Mouse (Mus musculus): ENCODE data around the gene Tmco5. TPM values are rescaled to one million over a fixed set of nuclear protein-coding genes. Genes with fewer than 3 reads are reported as not detected.
"Not testable (repeated sequence)": the region's sequence is repeated elsewhere in the genome, so short reads cannot be mapped to it uniquely, and the experiment has no call there.

The Tmco5 gene
- polyA plus RNA-seq, 1 experiment: not detected

DNA sequence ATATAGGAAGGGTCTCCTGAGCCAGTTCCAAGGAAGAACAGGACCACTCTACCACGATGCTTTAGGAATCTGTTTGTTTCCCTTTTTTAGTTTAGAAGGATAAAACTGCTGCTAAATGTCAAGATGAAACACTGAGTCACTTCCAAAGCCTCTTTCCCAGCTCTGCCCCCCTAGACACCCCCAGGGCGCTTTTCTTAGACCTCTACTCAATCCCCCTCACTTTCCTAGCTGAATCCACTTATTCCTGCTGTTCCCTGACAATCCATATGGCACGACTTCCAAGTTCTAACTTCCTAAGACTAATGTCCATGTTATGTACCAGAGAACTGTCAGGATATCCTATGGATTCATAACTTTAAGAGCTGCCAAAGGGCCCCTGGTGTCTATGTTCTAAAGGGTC is 40.1 kb downstream of the Tmco5 start:
- DNase-seq: no peak
- H3K4me1 ChIP-seq (replicated peaks; ENCODE audit: control insufficient read depth, insufficient read depth, low read length): no peaks in the 10 kb centered on the region
- H3K27ac ChIP-seq (ENCODE audit: control insufficient read depth, insufficient read depth, low read length): no peak overlapping the region
- H3K27me3 ChIP-seq (ENCODE audit: control insufficient read depth, insufficient read depth, low read length): no peaks in the 10 kb centered on the region; the same call in 1 of the 2 replicates
- 75% methylated on average over 3 of the region's 3 CpGs for WGBS
- no peak overlapping the region for H3K4me3 ChIP-seq (ENCODE audit: control insufficient read depth, insufficient read depth, low read length)
- no peaks in the 10 kb centered on the region for H3K36me3 ChIP-seq (ENCODE audit: control insufficient read depth, insufficient read depth, low read length)
- TF ChIP-seq POLR2A (IDR thresholded peaks at IDR 0.05; ENCODE audit: control insufficient read depth, extremely low read depth, insufficient read depth, low read length, poor library complexity): no peak
- TF ChIP-seq CTCF (IDR thresholded peaks at IDR 0.05; ENCODE audit: borderline replicate concordance, control insufficient read depth, extremely low read depth, insufficient read depth, low read length, poor library complexity): no peak

DNA sequence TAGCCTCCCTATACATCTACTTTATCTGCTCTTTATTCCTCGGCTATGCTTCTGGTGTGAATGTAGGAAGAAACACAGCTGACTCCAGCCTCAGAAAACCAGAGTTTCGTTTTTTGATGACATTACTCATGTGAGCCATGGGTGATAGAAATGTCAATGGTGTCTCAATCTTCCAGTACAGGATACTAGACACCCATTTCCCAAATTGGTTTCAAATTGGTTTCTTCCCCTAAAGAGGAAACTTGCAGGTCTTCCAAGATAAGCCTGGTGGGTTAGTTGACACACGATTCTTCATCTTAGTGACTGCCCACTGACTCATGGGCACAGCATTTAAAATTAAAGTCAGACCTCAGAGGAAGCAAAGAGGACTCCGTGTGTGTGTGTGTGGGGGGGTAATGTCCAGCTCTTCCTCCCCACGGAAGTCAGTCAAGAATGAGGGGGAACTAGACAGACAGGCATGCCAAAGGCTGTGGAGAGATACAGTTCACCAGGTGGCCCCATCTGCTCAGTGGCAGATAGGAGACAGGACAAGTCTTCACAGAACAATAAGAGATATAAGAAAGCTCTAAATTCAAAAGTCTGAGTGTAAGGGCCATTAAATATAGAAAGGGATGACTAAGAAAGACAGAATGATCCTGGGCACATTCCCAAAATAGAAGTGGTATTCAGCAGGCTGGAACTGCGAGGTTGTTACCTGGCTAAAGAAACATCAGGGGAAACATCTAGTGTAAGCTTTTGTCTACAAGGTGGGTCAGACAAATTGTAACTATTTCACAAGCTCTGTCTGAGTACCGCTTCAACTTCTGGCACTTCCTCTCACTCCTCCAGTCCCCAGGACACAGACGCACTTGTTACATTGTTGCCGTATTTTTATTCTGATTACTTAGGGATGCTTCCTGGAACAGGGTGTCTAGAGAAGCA is 44.3 kb downstream of the Tmco5 start:
- no peak for DNase-seq
- Histone ChIP-seq H3K36me3 (ENCODE audit: control insufficient read depth, insufficient read depth, low read length) (no peaks in the 10 kb centered on the region), H3K4me3 (ENCODE audit: control insufficient read depth, insufficient read depth, low read length) (no peak overlapping the region), H3K27ac (ENCODE audit: control insufficient read depth, insufficient read depth, low read length) (no peak overlapping the region), H3K4me1 (replicated peaks; ENCODE audit: control insufficient read depth, insufficient read depth, low read length) (no peaks in the 10 kb centered on the region), H3K27me3 (ENCODE audit: control insufficient read depth, insufficient read depth, low read length) (no peaks in the 10 kb centered on the region)
- TF ChIP-seq POLR2A (IDR thresholded peaks at IDR 0.05; ENCODE audit: control insufficient read depth, extremely low read depth, insufficient read depth, low read length, poor library complexity) (no peak), CTCF (IDR thresholded peaks at IDR 0.05; ENCODE audit: borderline replicate concordance, control insufficient read depth, extremely low read depth, insufficient read depth, low read length, poor library complexity) (no peak)
- WGBS: 50% methylated on average over 9 of the region's 9 CpGs

DNA sequence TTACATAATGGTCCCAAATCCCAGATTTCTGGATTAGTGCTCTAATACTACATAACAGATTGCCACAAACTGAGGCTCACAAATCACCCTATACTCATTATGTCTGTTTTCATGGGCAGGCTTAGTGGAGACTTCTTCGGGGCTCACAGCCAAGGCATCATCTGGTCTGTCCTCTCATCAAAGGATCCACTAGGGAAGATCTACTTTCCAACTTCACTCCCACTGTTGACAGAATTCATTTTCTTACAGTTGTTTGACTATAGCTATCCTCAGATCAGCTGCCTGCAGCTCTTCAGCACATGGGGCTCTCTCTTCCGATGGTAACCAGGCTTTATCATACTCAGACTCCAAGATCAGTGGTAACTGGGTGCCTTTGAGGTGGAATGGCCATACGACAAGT is 45.2 kb downstream of the Tmco5 start:
- no peaks in the 10 kb centered on the region for H3K27me3 ChIP-seq (ENCODE audit: control insufficient read depth, insufficient read depth, low read length)
- H3K4me3 ChIP-seq (ENCODE audit: control insufficient read depth, insufficient read depth, low read length): no peak overlapping the region
- no peak overlapping the region for H3K27ac ChIP-seq (ENCODE audit: control insufficient read depth, insufficient read depth, low read length)
- no peak for DNase-seq
- no peaks in the 10 kb centered on the region for H3K36me3 ChIP-seq (ENCODE audit: control insufficient read depth, insufficient read depth, low read length)
- TF ChIP-seq CTCF (IDR thresholded peaks at IDR 0.05; ENCODE audit: borderline replicate concordance, control insufficient read depth, extremely low read depth, insufficient read depth, low read length, poor library complexity) (no peak), POLR2A (IDR thresholded peaks at IDR 0.05; ENCODE audit: control insufficient read depth, extremely low read depth, insufficient read depth, low read length, poor library complexity) (no peak)
- WGBS: 87% methylated on average over 3 of the region's 3 CpGs
- H3K4me1 ChIP-seq (replicated peaks; ENCODE audit: control insufficient read depth, insufficient read depth, low read length): no peaks in the 10 kb centered on the region

DNA sequence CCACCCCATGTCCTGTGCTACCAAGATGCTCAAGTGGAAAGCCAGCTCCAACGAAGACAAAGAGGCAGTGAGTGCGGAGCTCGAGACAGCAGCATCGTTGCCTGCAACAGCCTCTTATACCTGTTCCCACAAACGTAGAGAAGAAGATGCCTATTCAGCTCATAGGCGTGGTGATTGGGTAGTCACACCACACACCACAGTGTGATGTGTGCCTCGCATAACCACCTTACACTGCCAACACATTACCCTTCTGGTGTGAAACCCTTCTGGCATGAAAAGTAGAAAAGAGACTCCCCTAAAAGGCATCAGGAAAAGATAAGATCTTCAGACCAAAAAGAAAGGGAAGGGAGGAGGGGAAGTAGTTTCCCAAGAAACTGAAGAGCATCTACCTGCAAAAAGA is 45.8 kb downstream of the Tmco5 start:
- Histone ChIP-seq H3K36me3 (ENCODE audit: control insufficient read depth, insufficient read depth, low read length) (no peaks in the 10 kb centered on the region), H3K27me3 (ENCODE audit: control insufficient read depth, insufficient read depth, low read length) (no peaks in the 10 kb centered on the region), H3K27ac (ENCODE audit: control insufficient read depth, insufficient read depth, low read length) (no peak overlapping the region), H3K4me1 (replicated peaks; ENCODE audit: control insufficient read depth, insufficient read depth, low read length) (no peaks in the 10 kb centered on the region), H3K4me3 (ENCODE audit: control insufficient read depth, insufficient read depth, low read length) (no peak overlapping the region)
- 91% methylated on average over 7 of the region's 7 CpGs for WGBS
- no peak for TF ChIP-seq CTCF (IDR thresholded peaks at IDR 0.05; ENCODE audit: borderline replicate concordance, control insufficient read depth, extremely low read depth, insufficient read depth, low read length, poor library complexity)
- TF ChIP-seq POLR2A (IDR thresholded peaks at IDR 0.05; ENCODE audit: control insufficient read depth, extremely low read depth, insufficient read depth, low read length, poor library complexity): no peak
- DNase-seq: no peak

DNA sequence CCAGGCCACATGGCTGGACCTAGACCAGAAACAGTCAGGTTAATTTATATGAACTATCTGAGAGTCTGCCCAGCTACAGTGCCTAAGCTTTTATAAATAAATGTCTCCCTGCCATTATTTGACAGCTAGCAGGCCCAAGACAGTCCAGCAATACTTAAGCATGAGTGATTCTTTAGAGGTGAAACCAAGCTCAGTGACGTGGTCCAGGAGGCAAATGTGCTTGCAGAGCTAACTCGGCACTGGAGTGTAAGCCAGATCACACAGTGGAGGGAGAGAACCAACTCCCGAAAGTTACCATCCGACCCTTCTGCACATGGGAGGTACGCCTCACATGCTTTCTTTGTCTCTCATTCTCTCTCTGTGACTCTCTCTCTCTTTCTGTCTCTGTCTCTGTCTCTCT is 46.7 kb downstream of the Tmco5 start:
- Histone ChIP-seq H3K27me3 (ENCODE audit: control insufficient read depth, insufficient read depth, low read length) (no peaks in the 10 kb centered on the region), H3K27ac (ENCODE audit: control insufficient read depth, insufficient read depth, low read length) (no peak overlapping the region), H3K36me3 (ENCODE audit: control insufficient read depth, insufficient read depth, low read length) (no peaks in the 10 kb centered on the region), H3K4me1 (replicated peaks; ENCODE audit: control insufficient read depth, insufficient read depth, low read length) (no peaks in the 10 kb centered on the region), H3K4me3 (ENCODE audit: control insufficient read depth, insufficient read depth, low read length) (no peak overlapping the region)
- no peak for DNase-seq
- TF ChIP-seq POLR2A (IDR thresholded peaks at IDR 0.05; ENCODE audit: control insufficient read depth, extremely low read depth, insufficient read depth, low read length, poor library complexity) (no peak), CTCF (IDR thresholded peaks at IDR 0.05; ENCODE audit: borderline replicate concordance, control insufficient read depth, extremely low read depth, insufficient read depth, low read length, poor library complexity) (no peak)
- 94% methylated on average over 5 of the region's 5 CpGs for WGBS

DNA sequence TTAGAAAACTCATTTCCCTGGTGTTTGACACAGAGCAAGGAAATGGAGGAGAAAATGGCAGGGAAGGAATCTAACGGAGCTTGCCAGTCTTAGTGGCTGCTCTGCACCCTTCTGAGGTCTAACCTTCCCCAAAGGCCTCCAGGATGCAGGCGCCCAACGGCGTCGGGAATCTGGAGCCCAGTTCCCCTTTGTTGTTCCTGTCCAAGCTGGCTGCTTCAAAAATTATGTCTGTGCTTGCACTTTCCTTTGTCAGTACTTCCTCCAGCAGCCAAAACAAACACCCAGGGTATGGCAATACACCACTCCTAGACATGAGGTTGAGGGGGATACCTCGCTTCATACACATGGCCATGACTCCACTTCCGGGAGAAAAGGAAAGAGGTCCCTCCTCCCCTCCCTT is 53.7 kb downstream of the Tmco5 start:
- 44% methylated on average over 7 of the region's 7 CpGs for WGBS
- no peaks in the 10 kb centered on the region; the same call in 1 of the 2 replicates for H3K4me1 ChIP-seq (replicated peaks; ENCODE audit: control insufficient read depth, insufficient read depth, low read length)
- no peaks in the 10 kb centered on the region for H3K27me3 ChIP-seq (ENCODE audit: control insufficient read depth, insufficient read depth, low read length)
- no peak overlapping the region for H3K4me3 ChIP-seq (ENCODE audit: control insufficient read depth, insufficient read depth, low read length)
- no peak overlapping the region for H3K27ac ChIP-seq (ENCODE audit: control insufficient read depth, insufficient read depth, low read length)
- no peaks in the 10 kb centered on the region for H3K36me3 ChIP-seq (ENCODE audit: control insufficient read depth, insufficient read depth, low read length)
- no peak for DNase-seq
- TF ChIP-seq POLR2A (IDR thresholded peaks at IDR 0.05; ENCODE audit: control insufficient read depth, extremely low read depth, insufficient read depth, low read length, poor library complexity) (no peak), CTCF (IDR thresholded peaks at IDR 0.05; ENCODE audit: borderline replicate concordance, control insufficient read depth, extremely low read depth, insufficient read depth, low read length, poor library complexity) (no peak)

DNA sequence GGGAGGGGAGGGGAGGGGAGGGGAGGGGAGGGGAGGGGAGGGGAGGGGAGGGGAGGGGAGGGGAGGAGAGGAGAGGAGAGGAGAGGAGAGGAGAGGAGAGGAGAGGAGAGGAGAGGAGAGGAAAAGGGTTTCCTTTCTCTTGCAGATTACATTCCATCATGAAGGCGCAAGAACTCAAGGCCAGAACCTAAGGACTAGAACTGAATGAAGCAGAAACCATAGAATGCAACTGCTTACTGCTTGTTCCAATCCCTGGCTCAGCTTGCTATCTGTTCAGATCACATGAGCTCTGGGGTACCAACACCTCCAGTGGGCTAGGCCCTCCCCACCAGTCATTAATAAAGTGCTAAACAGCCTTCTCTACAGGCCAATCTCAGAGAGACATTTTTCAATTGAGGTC is 55.7 kb downstream of the Tmco5 start:
- WGBS: 73% methylated on average over 1 of the region's 1 CpGs
- DNase-seq; H3K27me3 ChIP-seq (ENCODE audit: control insufficient read depth, insufficient read depth, low read length); H3K4me1 ChIP-seq (replicated peaks; ENCODE audit: control insufficient read depth, insufficient read depth, low read length); H3K36me3 ChIP-seq (ENCODE audit: control insufficient read depth, insufficient read depth, low read length); H3K4me3 ChIP-seq (ENCODE audit: control insufficient read depth, insufficient read depth, low read length); H3K27ac ChIP-seq (ENCODE audit: control insufficient read depth, insufficient read depth, low read length): not testable (repeated sequence)
